Mouse (Mus musculus): ENCODE data around the gene Rab3a.

DNA sequence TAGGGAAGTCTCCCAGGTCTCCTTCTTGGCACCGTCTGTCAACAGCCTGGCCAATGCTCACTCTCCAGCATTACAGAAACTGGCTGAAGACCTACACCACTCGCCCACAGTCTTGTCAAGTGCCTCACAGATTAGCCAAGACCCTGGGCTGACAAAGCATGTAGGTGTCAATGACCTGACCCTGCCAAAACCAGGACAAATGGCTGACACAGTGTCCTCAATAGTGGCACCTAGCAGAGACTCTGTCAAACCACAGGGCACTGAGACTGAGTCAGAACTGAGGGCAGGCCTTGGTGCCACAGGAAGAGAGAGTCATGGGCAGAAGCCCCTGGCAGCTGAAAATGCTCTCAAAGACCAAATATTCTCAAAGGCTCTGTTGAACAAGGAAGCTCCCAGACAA is 39.4 kb upstream of the Rab3a start:
- no peak for TF ChIP-seq CHD2 (IDR thresholded peaks at IDR 0.05; ENCODE audit: low read depth, low read length)
- TF ChIP-seq MAFK (IDR thresholded peaks at IDR 0.05; ENCODE audit: insufficient read depth, low read depth, low read length), result no peak
- no peak for TF ChIP-seq ZC3H11A (IDR thresholded peaks at IDR 0.05; ENCODE audit: borderline replicate concordance, low read depth, low read length)
- TF ChIP-seq ZNF384 (IDR thresholded peaks at IDR 0.05; ENCODE audit: low read depth, low read length), result no peak
- no peak for TF ChIP-seq HCFC1 (IDR thresholded peaks at IDR 0.05; ENCODE audit: borderline replicate concordance, insufficient read depth, low read length)
